Mouse (Mus musculus) heart, adult 2 months (tissue): ENCODE results near the gene Rab22a. TPM values are rescaled to one million over a fixed set of nuclear protein-coding genes. Genes with fewer than 3 reads are reported as not detected.
"Not testable (repeated sequence)": the region's sequence is repeated elsewhere in the genome, so short reads cannot be mapped to it uniquely, and the experiment has no call there.

Experiments
- DNase-seq, 2 experiments: peaks; one replicate each; pipeline ENCODE4 v3.0.0; 2021
- H3K27ac ChIP-seq: fragments of 200-600 bp; 2 replicates; pipeline ENCODE4 v1.8.1; 2022
- H3K27me3 ChIP-seq: fragments of 200-500 bp; 2 replicates; pipeline ENCODE4 v1.6.1; 2012; ENCODE audit warnings: mild to moderate bottlenecking, low read length, inconsistent platforms, mixed read lengths; ENCODE audit not compliant: control insufficient read depth, insufficient read depth
- H3K36me3 ChIP-seq: fragments of 200-500 bp; 2 replicates; pipeline ENCODE4 v1.6.1; 2012; ENCODE audit warnings: low read length, inconsistent platforms; ENCODE audit not compliant: control insufficient read depth, insufficient read depth
- H3K4me1 ChIP-seq: fragments of 200-500 bp; 2 replicates; pipeline ENCODE4 v1.6.1; 2011; ENCODE audit warnings: low read length; ENCODE audit not compliant: control insufficient read depth, insufficient read depth
- H3K4me3 ChIP-seq: fragments of 200-600 bp; 2 replicates; pipeline ENCODE4 v1.8.1; 2022
- H3K79me2 ChIP-seq: fragments of 200-500 bp; replicated peaks from 2 replicates; pipeline ENCODE4 v1.6.1; 2012; ENCODE audit warnings: mild to moderate bottlenecking, inconsistent platforms, low read length, moderate library complexity, mixed read lengths; ENCODE audit not compliant: control insufficient read depth, insufficient read depth
- H3K9ac ChIP-seq: fragments of 200-500 bp; 2 replicates; pipeline ENCODE4 v1.6.1; 2012; ENCODE audit warnings: low read depth, mild to moderate bottlenecking, control low read depth, inconsistent platforms, low read length, mixed read lengths
- CTCF ChIP-seq: fragments of 200-600 bp; IDR thresholded peaks from 2 replicates; pipeline ENCODE4 v1.8.1; 2022; ENCODE audit warnings: antibody characterized with exemption, mild to moderate bottlenecking, moderate library complexity
- EP300 ChIP-seq: fragments of 200-500 bp; IDR thresholded peaks from 2 replicates; pipeline ENCODE4 v1.6.1; 2011; ENCODE audit warnings: low read depth, low read length, control low read depth; ENCODE audit not compliant: insufficient read depth
- POLR2A ChIP-seq: fragments of 200-500 bp; IDR thresholded peaks from 2 replicates; pipeline ENCODE4 v1.6.1; 2011; ENCODE audit warnings: mild to moderate bottlenecking, low read depth, low read length, control low read depth; ENCODE audit not compliant: insufficient read depth
- WGBS: fragments of 180-500 bp; shearing (Covaris S2); methylation state at CpG from one replicate; pipeline ENCODE4 v1.1.7; 2018; 5-methylcytosine and 5-hydroxymethylcytosine counted together
- intact Hi-C: fragments of 180-260 bp; cut with DNase I; formaldehyde crosslinking; loops from one replicate; pipeline ENCODE4 v1.15.1; 2025
- polyA plus RNA-seq: library from polyadenylated mRNA; depleted of rRNA; stranded (reverse); fragments of >200 nt; gene quantifications from 2 replicates; pipeline ENCODE4 v1.2.3, GENCODE M21; 2012
- total RNA-seq, 2 experiments: library from RNA; stranded (reverse); gene quantifications; 2 replicates each; pipeline ENCODE4 v1.2.3; 2021

The Rab22a gene
- total and polyA plus RNA-seq, 3 experiments, result 11.1 to 40.9 (median 33.4) TPM

- intact Hi-C loops, result no loop called here
- no peak for DNase-seq
- H3K27ac ChIP-seq, result no peak overlapping the region
- H3K9ac ChIP-seq, result no peak overlapping the region
- no peaks in the 10 kb centered on the region for H3K79me2 ChIP-seq
- no peaks in the 10 kb centered on the region for H3K4me1 ChIP-seq
- H3K4me3 ChIP-seq, result no peak overlapping the region
- H3K36me3 ChIP-seq, result no peaks in the 10 kb centered on the region
- TF ChIP-seq EP300 (no peak), POLR2A (no peak), CTCF (no peak)
- H3K27me3 ChIP-seq, result no peaks in the 10 kb centered on the region
- 81% methylated on average over 5 of the region's 5 CpGs for WGBS
These were observed 57.4 kb downstream of the Rab22a start for GRCm38 (mm10) chr2:173716966-173717365.

GRCm38 (mm10) chr2:173719115-173719514 is 59.6 kb downstream of the Rab22a start, which contains the start of gene 1700010B08Rik:
1700010B08Rik (plus strand) TSS chr2:173719415.
- intact Hi-C loops, H3K27ac ChIP-seq, H3K79me2 ChIP-seq, H3K4me1 ChIP-seq, H3K9ac ChIP-seq, H3K27me3 ChIP-seq, H3K4me3 ChIP-seq, H3K36me3 ChIP-seq, DNase-seq: not testable (repeated sequence)
- WGBS, result 88% methylated on average over 6 of the region's 7 CpGs

GRCm38 (mm10) chr2:173722251-173722857 is 62.8 kb downstream of the Rab22a start:
- H3K27ac ChIP-seq, result no peak overlapping the region
- no peak overlapping the region for H3K4me3 ChIP-seq
- H3K9ac ChIP-seq, result no peak overlapping the region
- H3K79me2 ChIP-seq, result no peaks in the 10 kb centered on the region
- H3K4me1 ChIP-seq, result no peaks in the 10 kb centered on the region
- H3K27me3 ChIP-seq, result no peaks in the 10 kb centered on the region
- intact Hi-C loops, result no loop called here
- WGBS, result 60% methylated on average over 11 of the region's 11 CpGs
- DNase-seq, result no peak
- H3K36me3 ChIP-seq, result no peaks in the 10 kb centered on the region
- TF ChIP-seq EP300 (no peak), POLR2A (no peak), CTCF (no peak)

GRCm38 (mm10) chr2:173724382-173724781 is 64.8 kb downstream of the Rab22a start:
- intact Hi-C loops, result no loop called here

GRCm38 (mm10) chr2:173724940-173725807 is 65.6 kb downstream of the Rab22a start:
- no peak overlapping the region for H3K27ac ChIP-seq
- 65% methylated on average over 15 of the region's 15 CpGs for WGBS
- H3K79me2 ChIP-seq, result no peaks in the 10 kb centered on the region
- TF ChIP-seq CTCF (no peak), EP300 (no peak), POLR2A (no peak)
- no peaks in the 10 kb centered on the region for H3K4me1 ChIP-seq
- H3K36me3 ChIP-seq, result no peaks in the 10 kb centered on the region
- H3K9ac ChIP-seq, result no peak overlapping the region
- no peak overlapping the region for H3K4me3 ChIP-seq
- DNase-seq, result no peak
- intact Hi-C loops, result no loop called here
- H3K27me3 ChIP-seq, result no peaks in the 10 kb centered on the region

More at GRCm38 (mm10) chr2:173724382-173724781, 64.8 kb downstream of the Rab22a start:
- 63% methylated on average over 14 of the region's 14 CpGs for WGBS
- Histone ChIP-seq H3K4me1 (no peaks in the 10 kb centered on the region), H3K27me3 (no peaks in the 10 kb centered on the region), H3K4me3 (no peak overlapping the region), H3K27ac (no peak overlapping the region), H3K36me3 (no peaks in the 10 kb centered on the region), H3K79me2 (no peaks in the 10 kb centered on the region), H3K9ac (no peak overlapping the region)
- no peak for TF ChIP-seq EP300
- TF ChIP-seq CTCF, result no peak
- no peak for TF ChIP-seq POLR2A
- DNase-seq, result no peak

- TF ChIP-seq CTCF (no peak), EP300 (no peak), POLR2A (no peak)
- WGBS, result 91% methylated on average over 4 of the region's 4 CpGs
- Histone ChIP-seq H3K9ac (no peak overlapping the region), H3K4me3 (no peak overlapping the region), H3K27ac (no peak overlapping the region), H3K27me3 (no peaks in the 10 kb centered on the region), H3K36me3 (no peaks in the 10 kb centered on the region), H3K4me1 (no peaks in the 10 kb centered on the region), H3K79me2 (no peaks in the 10 kb centered on the region)
- DNase-seq, result no peak
- intact Hi-C loops, result no loop called here
These were observed 66.3 kb downstream of the Rab22a start for GRCm38 (mm10) chr2:173725819-173726218.
